Mouse (Mus musculus): Measurements from ENCODE around the gene Atp6v0b. TPM values are rescaled to one million over a fixed set of nuclear protein-coding genes. Genes with fewer than 3 reads are reported as not detected.

Gene Atp6v0b
- total and polyA plus RNA-seq, 3 experiments = 208 to 627 (median 226) TPM

- DNase-seq = no peak
Measured at GRCm38 (mm10) chr4:117871787-117872186, 15.3 kb downstream of the Atp6v0b start.

GRCm38 (mm10) chr4:117870437-117870836 is 16.7 kb downstream of the Atp6v0b start:
- no peak for DNase-seq

- no peak for DNase-seq
Measured at GRCm38 (mm10) chr4:117869317-117869716, 17.8 kb downstream of the Atp6v0b start.

GRCm38 (mm10) chr4:117867823-117868222 is 19.3 kb downstream of the Atp6v0b start:
- DNase-seq = peak; percentile 56

- no peak for DNase-seq
Measured at GRCm38 (mm10) chr4:117867000-117867399, 20.1 kb downstream of the Atp6v0b start.

- DNase-seq = peak; percentile 93
Measured at GRCm38 (mm10) chr4:117866083-117866482, 21.1 kb downstream of the Atp6v0b start.

GRCm38 (mm10) chr4:117862823-117863222 is 24.3 kb downstream of the Atp6v0b start:
- peak; percentile 52 for DNase-seq

- DNase-seq = no peak
Measured at GRCm38 (mm10) chr4:117860570-117860969, 26.6 kb downstream of the Atp6v0b start.

GRCm38 (mm10) chr4:117858794-117859193 is 28.3 kb downstream of the Atp6v0b start:
- DNase-seq = peak; percentile 66

- no peak for DNase-seq
Measured at GRCm38 (mm10) chr4:117855146-117855545, 32.0 kb downstream of the Atp6v0b start.

- DNase-seq = no peak
Measured at GRCm38 (mm10) chr4:117852152-117852868, 34.8 kb downstream of the Atp6v0b start.

- DNase-seq = peak; percentile 41
Measured at GRCm38 (mm10) chr4:117850871-117851270, 36.3 kb downstream of the Atp6v0b start.

- no peak for DNase-seq
Measured at GRCm38 (mm10) chr4:117850176-117850575, 37.0 kb downstream of the Atp6v0b start.

- no peak for DNase-seq
Measured at GRCm38 (mm10) chr4:117849506-117849905, 37.6 kb downstream of the Atp6v0b start.

- DNase-seq = no peak
Measured at GRCm38 (mm10) chr4:117849063-117849462, 38.1 kb downstream of the Atp6v0b start.

GRCm38 (mm10) chr4:117847011-117847410 is 40.1 kb downstream of the Atp6v0b start:
- no peak for DNase-seq

GRCm38 (mm10) chr4:117846261-117846660 is 40.9 kb downstream of the Atp6v0b start:
- no peak for DNase-seq

GRCm38 (mm10) chr4:117845316-117845715 is 41.8 kb downstream of the Atp6v0b start:
- no peak for DNase-seq

- peak; percentile 46 for DNase-seq
Measured at GRCm38 (mm10) chr4:117844467-117844866, 42.7 kb downstream of the Atp6v0b start.

- DNase-seq = no peak
Measured at GRCm38 (mm10) chr4:117843101-117843500, 44.0 kb downstream of the Atp6v0b start.

- no peak for DNase-seq
Measured at GRCm38 (mm10) chr4:117841566-117841965, 45.6 kb downstream of the Atp6v0b start.

- no peak for DNase-seq
Measured at GRCm38 (mm10) chr4:117840821-117841220, 46.3 kb downstream of the Atp6v0b start.

- no peak for DNase-seq
Measured at GRCm38 (mm10) chr4:117839366-117839765, 47.8 kb downstream of the Atp6v0b start.

GRCm38 (mm10) chr4:117837271-117837670 is 49.9 kb downstream of the Atp6v0b start:
- DNase-seq = no peak

All from adrenal gland, adult 2 months (tissue).